In genomic region chrX:166559333-166559732, GRCm38 (mm10) we compare ENCODE assay signal across 15 mouse cellular contexts. TPM values are rescaled to one million over a fixed set of nuclear protein-coding genes. Genes with fewer than 3 reads are reported as not detected.
DNase-seq lines count a peak whose midpoint lies in the region; ATAC-seq lines count a peak whose summit lies in the region.
"Had no signal": no experiment of that assay in that cellular context is flagged by ENCODE, and none has a peak within 500 bp of the region (broad histone marks: within the 10 kb centered on the region; RNA-seq: fewer than 3 reads in every experiment).

No protein-coding gene starts in this region.

- H3K27ac ChIP-seq in lung, embryonic 15.5 days = no peak overlapping the region
- H3K27ac ChIP-seq: embryonic facial prominence, embryonic 15.5 days had no signal

- no peaks in the 10 kb centered on the region for H3K9me3 ChIP-seq in lung, embryonic 15.5 days
- H3K9me3 ChIP-seq: embryonic facial prominence, embryonic 15.5 days had no signal

- H3K4me2 ChIP-seq in lung, embryonic 15.5 days = no peak overlapping the region
- H3K4me2 ChIP-seq: embryonic facial prominence, embryonic 15.5 days had no signal

- no peaks in the 10 kb centered on the region for H3K36me3 ChIP-seq in lung, embryonic 15.5 days
- H3K36me3 ChIP-seq: embryonic facial prominence, embryonic 15.5 days had no signal

- ATAC-seq in lung, embryonic 15.5 days (ENCODE audit: borderline replicate concordance, extremely low read depth, low FRiP score, low TSS enrichment) = peak; percentile 69
- ATAC-seq: intestine, postnatal 0 days had no signal

- no peaks in the 10 kb centered on the region; the same call in 1 of the 2 replicates for H3K27me3 ChIP-seq in lung, embryonic 15.5 days
- H3K27me3 ChIP-seq: embryonic facial prominence, embryonic 15.5 days had no signal

- no peak overlapping the region for H3K9ac ChIP-seq in lung, embryonic 15.5 days
- H3K9ac ChIP-seq: embryonic facial prominence, embryonic 15.5 days had no signal

- 53% methylated on average over 3 of the region's 3 CpGs for WGBS in lung, embryonic 15.5 days

- intact Hi-C loops in gastrocnemius, postnatal 36 days (cut with DNase I) = no loop called here

- H3K4me1 ChIP-seq in lung, embryonic 15.5 days = no peaks in the 10 kb centered on the region
- H3K4me1 ChIP-seq: embryonic facial prominence, embryonic 15.5 days had no signal

- H3K4me3 ChIP-seq in lung, embryonic 15.5 days = no peak overlapping the region
- H3K4me3 ChIP-seq: embryonic facial prominence, embryonic 15.5 days had no signal

- DNase-seq in gastrocnemius, postnatal 10 days = peak; percentile 3
- DNase-seq in gastrocnemius, postnatal 36 days = no peak
- peak; percentile 58 for DNase-seq in 3T3-L1 (ENCODE audit: low read depth, low spot score)
- peak; percentile 9 for DNase-seq in adrenal gland, adult 8-10 months
- no peak for DNase-seq in ovary, adult 18-20 months (ENCODE audit: low spot score)
- no peak for DNase-seq in thymus, postnatal 14 days
- no peak for DNase-seq in left cerebral cortex, adult 18-20 months (ENCODE audit: low spot score in 2 of 2)
- DNase-seq: layer of hippocampus, postnatal 36 days had no signal

RNA-seq across cellular contexts. Expression of gene Egfl6, which starts 26.2 kb away (rescaled TPM):
- total RNA-seq in gastrocnemius, postnatal 10 days (2021) = 10 to 100 TPM; 11.0 to 13.4 TPM
- total RNA-seq in gastrocnemius, postnatal 36 days (2021) = 1 to 10 TPM in 1 of 2 experiments, under 1 TPM in 1; 0.79 to 1.0 TPM
- total RNA-seq in adrenal gland, adult 8-10 months (2022) = 10 to 100 TPM; 20.7 to 26.4 (median 24.1) TPM
- 58.5 and 76.9 TPM in 2 replicates for polyA plus RNA-seq in lung, embryonic 15.5 days (2015; fragmentation: Nextera tagmentation; extraction: Ambion mirVana)
- total RNA-seq in left cerebral cortex, adult 18-20 months (2021) = 1 to 10 TPM; 2.3 to 2.5 TPM
- total RNA-seq: common myeloid progenitor, adult 5-6 weeks; hematopoietic stem cell, adult 5-6 weeks; megakaryocyte-erythroid progenitor cell, adult 5-6 weeks had no signal
- polyA plus RNA-seq: liver, adult 2 months had no signal

RNA-seq across cellular contexts. Expression of gene Tceanc, which starts 41.0 kb away (rescaled TPM):
- total RNA-seq in gastrocnemius, postnatal 10 days (2021) = 1 to 10 TPM; 4.2 to 6.6 TPM
- 1 to 10 TPM; 2.0 to 2.9 TPM for total RNA-seq in gastrocnemius, postnatal 36 days (2021)
- total RNA-seq in adrenal gland, adult 8-10 months (2022) = 1 to 10 TPM; 5.9 to 8.4 (median 6.9) TPM
- polyA plus RNA-seq in lung, embryonic 15.5 days (2015; fragmentation: Nextera tagmentation; extraction: Ambion mirVana) = 6.6 and 7.9 TPM in 2 replicates
- 1 to 10 TPM; 1.2 TPM for total RNA-seq in left cerebral cortex, adult 18-20 months (2021)

Comparison
In these comparisons a context has a peak if more than half of its experiments do, and no peak if none do; other contexts are left out.
1. DNase-seq: peak in gastrocnemius, postnatal 10 days (single experiment), 3T3-L1 (single experiment) and adrenal gland, adult 8-10 months (single experiment); none in gastrocnemius, postnatal 36 days (0 of 2), ovary, adult 18-20 months (single experiment), thymus, postnatal 14 days (single experiment) and left cerebral cortex, adult 18-20 months (0 of 2).